Mouse (Mus musculus): ENCODE measurements around the gene Gldc. TPM values are rescaled to one million over a fixed set of nuclear protein-coding genes. Genes with fewer than 3 reads are reported as not detected.
"Not testable (repeated sequence)": the region's sequence is repeated elsewhere in the genome, so short reads cannot be mapped to it uniquely, and the experiment has no call there.

The Gldc gene
- 65.0 and 74.2 TPM in 2 replicates for polyA plus RNA-seq (2012; rRNA removed)

GRCm38 (mm10) chr19:30174919-30175571 lies at the start of gene Gldc:
Gene Gldc (minus strand): TSS chr19:30175429.
- H3K4me1 ChIP-seq (ENCODE audit: control insufficient read depth, insufficient read depth, low read length), result peaks cover 2% of the 10 kb centered on the region; the same call in 1 of the 2 replicates
- WGBS, result 1% methylated on average over 53 of the region's 53 CpGs
- H3K4me3 ChIP-seq (ENCODE audit: insufficient read depth, low read depth, low read length), result peak within 1 kb of the TSS; percentile 47
- TF ChIP-seq CTCF (conservative IDR thresholded peaks at IDR 0.05; ENCODE audit: insufficient read depth, insufficient read length, low read depth, low read length) (no peak), POLR2A (IDR thresholded peaks at IDR 0.05; ENCODE audit: low read depth, low read length) (peak; percentile 58)
- peak within 1 kb of the TSS; percentile 14; the same call in 1 of the 2 replicates for H3K27ac ChIP-seq (ENCODE audit: insufficient read depth, low read depth, low read length)
- no peaks in the 10 kb centered on the region for H3K27me3 ChIP-seq (replicated peaks; ENCODE audit: control insufficient read depth, insufficient read depth, low read length)
- H3K36me3 ChIP-seq (ENCODE audit: control insufficient read depth, insufficient read depth, low read length), result no peaks in the 10 kb centered on the region
- DNase-seq, result peak; percentile 87

- DNase-seq; H3K27me3 ChIP-seq (replicated peaks; ENCODE audit: control insufficient read depth, insufficient read depth, low read length); H3K4me1 ChIP-seq (ENCODE audit: control insufficient read depth, insufficient read depth, low read length); H3K27ac ChIP-seq (ENCODE audit: insufficient read depth, low read depth, low read length); H3K36me3 ChIP-seq (ENCODE audit: control insufficient read depth, insufficient read depth, low read length); H3K4me3 ChIP-seq (ENCODE audit: insufficient read depth, low read depth, low read length): not testable (repeated sequence)
- WGBS, result 80% methylated on average over 8 of the region's 8 CpGs
Observed at GRCm38 (mm10) chr19:30222593-30222992, 47.4 kb upstream of the Gldc start.

- no peak overlapping the region for H3K27ac ChIP-seq (ENCODE audit: insufficient read depth, low read depth, low read length)
- H3K4me1 ChIP-seq (ENCODE audit: control insufficient read depth, insufficient read depth, low read length), result no peaks in the 10 kb centered on the region
- no peaks in the 10 kb centered on the region for H3K27me3 ChIP-seq (replicated peaks; ENCODE audit: control insufficient read depth, insufficient read depth, low read length)
- no peaks in the 10 kb centered on the region for H3K36me3 ChIP-seq (ENCODE audit: control insufficient read depth, insufficient read depth, low read length)
- no peak overlapping the region for H3K4me3 ChIP-seq (ENCODE audit: insufficient read depth, low read depth, low read length)
- DNase-seq, result peak; percentile 56
- TF ChIP-seq POLR2A (IDR thresholded peaks at IDR 0.05; ENCODE audit: low read depth, low read length), result no peak
- TF ChIP-seq CTCF (conservative IDR thresholded peaks at IDR 0.05; ENCODE audit: insufficient read depth, insufficient read length, low read depth, low read length), result peak; percentile 77
- WGBS, result 15% methylated on average over 7 of the region's 7 CpGs
Observed at GRCm38 (mm10) chr19:30217335-30217734, 42.1 kb upstream of the Gldc start.

GRCm38 (mm10) chr19:30216186-30216585 lies 41.0 kb upstream of the Gldc start:
- Histone ChIP-seq H3K4me3 (ENCODE audit: insufficient read depth, low read depth, low read length) (no peak overlapping the region), H3K4me1 (ENCODE audit: control insufficient read depth, insufficient read depth, low read length) (no peaks in the 10 kb centered on the region), H3K36me3 (ENCODE audit: control insufficient read depth, insufficient read depth, low read length) (no peaks in the 10 kb centered on the region), H3K27ac (ENCODE audit: insufficient read depth, low read depth, low read length) (no peak overlapping the region), H3K27me3 (replicated peaks; ENCODE audit: control insufficient read depth, insufficient read depth, low read length) (no peaks in the 10 kb centered on the region)
- WGBS, result 75% methylated on average over 4 of the region's 4 CpGs
- no peak for DNase-seq
- TF ChIP-seq CTCF (conservative IDR thresholded peaks at IDR 0.05; ENCODE audit: insufficient read depth, insufficient read length, low read depth, low read length) (no peak), POLR2A (IDR thresholded peaks at IDR 0.05; ENCODE audit: low read depth, low read length) (no peak)

- H3K36me3 ChIP-seq (ENCODE audit: control insufficient read depth, insufficient read depth, low read length); H3K4me1 ChIP-seq (ENCODE audit: control insufficient read depth, insufficient read depth, low read length); H3K27me3 ChIP-seq (replicated peaks; ENCODE audit: control insufficient read depth, insufficient read depth, low read length); DNase-seq; H3K27ac ChIP-seq (ENCODE audit: insufficient read depth, low read depth, low read length); H3K4me3 ChIP-seq (ENCODE audit: insufficient read depth, low read depth, low read length): not testable (repeated sequence)
- WGBS, result 57% methylated on average over 2 of the region's 2 CpGs
Observed at GRCm38 (mm10) chr19:30215736-30216135, 40.5 kb upstream of the Gldc start.

GRCm38 (mm10) chr19:30214026-30214425 lies 38.8 kb upstream of the Gldc start:
- no peak for DNase-seq
- 32% methylated on average over 2 of the region's 2 CpGs for WGBS
- Histone ChIP-seq H3K27me3 (replicated peaks; ENCODE audit: control insufficient read depth, insufficient read depth, low read length) (no peaks in the 10 kb centered on the region), H3K4me3 (ENCODE audit: insufficient read depth, low read depth, low read length) (no peak overlapping the region), H3K4me1 (ENCODE audit: control insufficient read depth, insufficient read depth, low read length) (no peaks in the 10 kb centered on the region), H3K27ac (ENCODE audit: insufficient read depth, low read depth, low read length) (no peak overlapping the region), H3K36me3 (ENCODE audit: control insufficient read depth, insufficient read depth, low read length) (no peaks in the 10 kb centered on the region)
- TF ChIP-seq CTCF (conservative IDR thresholded peaks at IDR 0.05; ENCODE audit: insufficient read depth, insufficient read length, low read depth, low read length) (no peak), POLR2A (IDR thresholded peaks at IDR 0.05; ENCODE audit: low read depth, low read length) (no peak)

- not testable (repeated sequence) for DNase-seq; H3K4me1 ChIP-seq (ENCODE audit: control insufficient read depth, insufficient read depth, low read length); H3K4me3 ChIP-seq (ENCODE audit: insufficient read depth, low read depth, low read length); H3K36me3 ChIP-seq (ENCODE audit: control insufficient read depth, insufficient read depth, low read length); H3K27me3 ChIP-seq (replicated peaks; ENCODE audit: control insufficient read depth, insufficient read depth, low read length); H3K27ac ChIP-seq (ENCODE audit: insufficient read depth, low read depth, low read length)
- WGBS, result 87% methylated on average over 8 of the region's 8 CpGs
Observed at GRCm38 (mm10) chr19:30209006-30209405, 33.8 kb upstream of the Gldc start.

GRCm38 (mm10) chr19:30206981-30207380 lies 31.8 kb upstream of the Gldc start:
- peak; percentile 9 for DNase-seq
- Histone ChIP-seq H3K27me3 (replicated peaks; ENCODE audit: control insufficient read depth, insufficient read depth, low read length) (no peaks in the 10 kb centered on the region), H3K4me1 (ENCODE audit: control insufficient read depth, insufficient read depth, low read length) (no peaks in the 10 kb centered on the region), H3K27ac (ENCODE audit: insufficient read depth, low read depth, low read length) (no peak overlapping the region), H3K4me3 (ENCODE audit: insufficient read depth, low read depth, low read length) (no peak overlapping the region), H3K36me3 (ENCODE audit: control insufficient read depth, insufficient read depth, low read length) (no peaks in the 10 kb centered on the region)
- 61% methylated on average over 1 of the region's 1 CpGs for WGBS
- TF ChIP-seq CTCF (conservative IDR thresholded peaks at IDR 0.05; ENCODE audit: insufficient read depth, insufficient read length, low read depth, low read length), result no peak
- TF ChIP-seq POLR2A (IDR thresholded peaks at IDR 0.05; ENCODE audit: low read depth, low read length), result no peak
